Mouse (Mus musculus): ENCODE data around the gene Ptprq. TPM values are rescaled to one million over a fixed set of nuclear protein-coding genes. Genes with fewer than 3 reads are reported as not detected.

Gene Ptprq
- total RNA-seq, 1 experiment = 0.04 TPM

- Histone ChIP-seq H3K4me1 (ENCODE audit: control insufficient read depth in 2 of 2, insufficient read depth in 2 of 2, low read length in 2 of 2, poor library complexity in 1 of 2) (no peaks in the 10 kb centered on the region), H3K9me3 (ENCODE audit: control insufficient read depth, insufficient read depth, low read depth, low read length) (no peaks in the 10 kb centered on the region), H3K27ac (ENCODE audit: insufficient read depth, low read depth, low read length, poor library complexity, severe bottlenecking) (no peak overlapping the region), H3K9ac (ENCODE audit: insufficient read depth, low read depth, low read length, poor library complexity, severe bottlenecking) (no peak overlapping the region), H3K4me3 (ENCODE audit: insufficient read depth in 1 of 2, low read depth in 1 of 2, low read length in 2 of 2, poor library complexity in 1 of 2, severe bottlenecking in 1 of 2) (no peak overlapping the region), H3K36me3 (ENCODE audit: control insufficient read depth, insufficient read depth, low read length, poor library complexity, severe bottlenecking) (no peaks in the 10 kb centered on the region)
- in situ Hi-C loops (cut with MboI; ENCODE audit: low sequenced_read_pairs in 2 of 2, unreplicated experiment in 2 of 2) = no loop called here
- no peak for TF ChIP-seq HCFC1 (IDR thresholded peaks at IDR 0.05; ENCODE audit: borderline replicate concordance, insufficient read depth, low read length)
- TF ChIP-seq MAFK (IDR thresholded peaks at IDR 0.05; ENCODE audit: insufficient read depth, low read depth, low read length) = no peak
- no peak for TF ChIP-seq CHD2 (IDR thresholded peaks at IDR 0.05; ENCODE audit: low read depth, low read length)
- no peak for TF ChIP-seq ZC3H11A (IDR thresholded peaks at IDR 0.05; ENCODE audit: borderline replicate concordance, low read depth, low read length)
- TF ChIP-seq ZNF384 (IDR thresholded peaks at IDR 0.05; ENCODE audit: low read depth, low read length) = no peak
- DNase-seq (ENCODE audit: low read depth, low spot score) = no peak
These were observed 51.3 kb downstream of the Ptprq start for GRCm38 (mm10) chr10:107668374-107669094.

- DNase-seq (ENCODE audit: low read depth, low spot score) = no peak
- Histone ChIP-seq H3K4me3 (ENCODE audit: insufficient read depth in 1 of 2, low read depth in 1 of 2, low read length in 2 of 2, poor library complexity in 1 of 2, severe bottlenecking in 1 of 2) (no peak overlapping the region), H3K36me3 (ENCODE audit: control insufficient read depth, insufficient read depth, low read length, poor library complexity, severe bottlenecking) (no peaks in the 10 kb centered on the region), H3K9ac (ENCODE audit: insufficient read depth, low read depth, low read length, poor library complexity, severe bottlenecking) (no peak overlapping the region), H3K27ac (ENCODE audit: insufficient read depth, low read depth, low read length, poor library complexity, severe bottlenecking) (no peak overlapping the region), H3K4me1 (ENCODE audit: control insufficient read depth in 2 of 2, insufficient read depth in 2 of 2, low read length in 2 of 2, poor library complexity in 1 of 2) (no peaks in the 10 kb centered on the region), H3K9me3 (ENCODE audit: control insufficient read depth, insufficient read depth, low read depth, low read length) (no peaks in the 10 kb centered on the region)
- in situ Hi-C loops (cut with MboI; ENCODE audit: low sequenced_read_pairs in 2 of 2, unreplicated experiment in 2 of 2) = no loop called here
- TF ChIP-seq ZNF384 (IDR thresholded peaks at IDR 0.05; ENCODE audit: low read depth, low read length) = no peak
- TF ChIP-seq HCFC1 (IDR thresholded peaks at IDR 0.05; ENCODE audit: borderline replicate concordance, insufficient read depth, low read length) = no peak
- no peak for TF ChIP-seq CHD2 (IDR thresholded peaks at IDR 0.05; ENCODE audit: low read depth, low read length)
- no peak for TF ChIP-seq ZC3H11A (IDR thresholded peaks at IDR 0.05; ENCODE audit: borderline replicate concordance, low read depth, low read length)
- no peak for TF ChIP-seq MAFK (IDR thresholded peaks at IDR 0.05; ENCODE audit: insufficient read depth, low read depth, low read length)
These were observed 57.3 kb downstream of the Ptprq start for GRCm38 (mm10) chr10:107662372-107663065.

- Histone ChIP-seq H3K36me3 (ENCODE audit: control insufficient read depth, insufficient read depth, low read length, poor library complexity, severe bottlenecking) (no peaks in the 10 kb centered on the region), H3K4me1 (ENCODE audit: control insufficient read depth in 2 of 2, insufficient read depth in 2 of 2, low read length in 2 of 2, poor library complexity in 1 of 2) (no peaks in the 10 kb centered on the region), H3K4me3 (ENCODE audit: insufficient read depth in 1 of 2, low read depth in 1 of 2, low read length in 2 of 2, poor library complexity in 1 of 2, severe bottlenecking in 1 of 2) (no peak overlapping the region), H3K9me3 (ENCODE audit: control insufficient read depth, insufficient read depth, low read depth, low read length) (no peaks in the 10 kb centered on the region), H3K27ac (ENCODE audit: insufficient read depth, low read depth, low read length, poor library complexity, severe bottlenecking) (no peak overlapping the region), H3K9ac (ENCODE audit: insufficient read depth, low read depth, low read length, poor library complexity, severe bottlenecking) (no peak overlapping the region)
- TF ChIP-seq ZC3H11A (IDR thresholded peaks at IDR 0.05; ENCODE audit: borderline replicate concordance, low read depth, low read length) (no peak), ZNF384 (IDR thresholded peaks at IDR 0.05; ENCODE audit: low read depth, low read length) (no peak), HCFC1 (IDR thresholded peaks at IDR 0.05; ENCODE audit: borderline replicate concordance, insufficient read depth, low read length) (no peak), MAFK (IDR thresholded peaks at IDR 0.05; ENCODE audit: insufficient read depth, low read depth, low read length) (no peak), CHD2 (IDR thresholded peaks at IDR 0.05; ENCODE audit: low read depth, low read length) (no peak)
- DNase-seq (ENCODE audit: low read depth, low spot score) = no peak
- in situ Hi-C loops (cut with MboI; ENCODE audit: low sequenced_read_pairs in 2 of 2, unreplicated experiment in 2 of 2) = no loop called here
These were observed 57.9 kb downstream of the Ptprq start for GRCm38 (mm10) chr10:107661970-107662369.

- H3K9me3 ChIP-seq (ENCODE audit: control insufficient read depth, insufficient read depth, low read depth, low read length) = no peaks in the 10 kb centered on the region
- no peak for TF ChIP-seq ZNF384 (IDR thresholded peaks at IDR 0.05; ENCODE audit: low read depth, low read length)
- no peak for TF ChIP-seq CHD2 (IDR thresholded peaks at IDR 0.05; ENCODE audit: low read depth, low read length)
- TF ChIP-seq ZC3H11A (IDR thresholded peaks at IDR 0.05; ENCODE audit: borderline replicate concordance, low read depth, low read length) = no peak
- TF ChIP-seq MAFK (IDR thresholded peaks at IDR 0.05; ENCODE audit: insufficient read depth, low read depth, low read length) = no peak
- no peak for TF ChIP-seq HCFC1 (IDR thresholded peaks at IDR 0.05; ENCODE audit: borderline replicate concordance, insufficient read depth, low read length)
These were observed 60.7 kb downstream of the Ptprq start for GRCm38 (mm10) chr10:107659141-107659540.

More at GRCm38 (mm10) chr10:107659141-107659540, 60.7 kb downstream of the Ptprq start:
- Histone ChIP-seq H3K9ac (ENCODE audit: insufficient read depth, low read depth, low read length, poor library complexity, severe bottlenecking) (no peak overlapping the region), H3K4me3 (ENCODE audit: insufficient read depth in 1 of 2, low read depth in 1 of 2, low read length in 2 of 2, poor library complexity in 1 of 2, severe bottlenecking in 1 of 2) (no peak overlapping the region), H3K36me3 (ENCODE audit: control insufficient read depth, insufficient read depth, low read length, poor library complexity, severe bottlenecking) (no peaks in the 10 kb centered on the region), H3K27ac (ENCODE audit: insufficient read depth, low read depth, low read length, poor library complexity, severe bottlenecking) (no peak overlapping the region), H3K4me1 (ENCODE audit: control insufficient read depth in 2 of 2, insufficient read depth in 2 of 2, low read length in 2 of 2, poor library complexity in 1 of 2) (no peaks in the 10 kb centered on the region)
- in situ Hi-C loops (cut with MboI; ENCODE audit: low sequenced_read_pairs in 2 of 2, unreplicated experiment in 2 of 2) = no loop called here
- no peak for DNase-seq (ENCODE audit: low read depth, low spot score)
